Mouse (Mus musculus) kidney, embryonic 15.5 days (tissue): ENCODE data around the gene Dock4. TPM values are rescaled to one million over a fixed set of nuclear protein-coding genes. Genes with fewer than 3 reads are reported as not detected.
A peak's percentile ranks its signal among the peaks of the same experiment; 100 is the strongest.

Experiments
- ATAC-seq: fragments of 200-750 bp; cut with Nextera tagmentation; replicated peaks from 2 replicates; pipeline ENCODE4 v1.8.0; 2017; ENCODE audit warnings: moderate TSS enrichment; ENCODE audit not compliant: low FRiP score
- H3K27ac ChIP-seq: fragments of 300-500 bp; sonication (generic); 2 replicates; pipeline ENCODE4 v1.5.1; 2015; ENCODE audit warnings: mild to moderate bottlenecking, inconsistent platforms
- H3K27me3 ChIP-seq: fragments of 300-500 bp; sonication (generic); 2 replicates; pipeline ENCODE4 v1.6.1; 2015; ENCODE audit warnings: inconsistent platforms
- H3K36me3 ChIP-seq: fragments of 300-500 bp; sonication (generic); 2 replicates; pipeline ENCODE4 v1.6.1; 2015; ENCODE audit warnings: inconsistent platforms
- H3K4me1 ChIP-seq: fragments of 300-500 bp; sonication (generic); 2 replicates; pipeline ENCODE4 v1.6.1; 2015; ENCODE audit warnings: inconsistent platforms
- H3K4me2 ChIP-seq: fragments of 300-500 bp; sonication (generic); 2 replicates; pipeline ENCODE4 v1.6.1; 2015; ENCODE audit warnings: moderate library complexity, mild to moderate bottlenecking, inconsistent platforms
- H3K4me3 ChIP-seq: fragments of 300-500 bp; sonication (generic); replicated peaks from 2 replicates; pipeline ENCODE4 v1.5.1; 2015; ENCODE audit warnings: mild to moderate bottlenecking, inconsistent platforms
- H3K9ac ChIP-seq: fragments of 300-500 bp; sonication (generic); 2 replicates; pipeline ENCODE4 v1.6.1; 2015; ENCODE audit warnings: mild to moderate bottlenecking, inconsistent platforms
- H3K9me3 ChIP-seq: fragments of 300-500 bp; sonication (generic); replicated peaks from 2 replicates; pipeline ENCODE4 v1.6.1; 2016; ENCODE audit warnings: inconsistent platforms
- WGBS: fragments of 180-500 bp; shearing (Covaris S2); methylation state at CpG from one replicate; pipeline ENCODE4 v1.1.7; 2015; ENCODE audit warnings: mixed read lengths; 5-methylcytosine and 5-hydroxymethylcytosine counted together
- polyA plus RNA-seq: library from polyadenylated mRNA; unstranded; fragments of >200 nt; fragmentation: Nextera tagmentation; extraction: Ambion mirVana; gene quantifications from 2 replicates; pipeline ENCODE4 v1.2.1, GENCODE M21; 2015

Dock4 gene
- polyA plus RNA-seq, 1 experiment from 2014 or later = 17.0 TPM

DNA sequence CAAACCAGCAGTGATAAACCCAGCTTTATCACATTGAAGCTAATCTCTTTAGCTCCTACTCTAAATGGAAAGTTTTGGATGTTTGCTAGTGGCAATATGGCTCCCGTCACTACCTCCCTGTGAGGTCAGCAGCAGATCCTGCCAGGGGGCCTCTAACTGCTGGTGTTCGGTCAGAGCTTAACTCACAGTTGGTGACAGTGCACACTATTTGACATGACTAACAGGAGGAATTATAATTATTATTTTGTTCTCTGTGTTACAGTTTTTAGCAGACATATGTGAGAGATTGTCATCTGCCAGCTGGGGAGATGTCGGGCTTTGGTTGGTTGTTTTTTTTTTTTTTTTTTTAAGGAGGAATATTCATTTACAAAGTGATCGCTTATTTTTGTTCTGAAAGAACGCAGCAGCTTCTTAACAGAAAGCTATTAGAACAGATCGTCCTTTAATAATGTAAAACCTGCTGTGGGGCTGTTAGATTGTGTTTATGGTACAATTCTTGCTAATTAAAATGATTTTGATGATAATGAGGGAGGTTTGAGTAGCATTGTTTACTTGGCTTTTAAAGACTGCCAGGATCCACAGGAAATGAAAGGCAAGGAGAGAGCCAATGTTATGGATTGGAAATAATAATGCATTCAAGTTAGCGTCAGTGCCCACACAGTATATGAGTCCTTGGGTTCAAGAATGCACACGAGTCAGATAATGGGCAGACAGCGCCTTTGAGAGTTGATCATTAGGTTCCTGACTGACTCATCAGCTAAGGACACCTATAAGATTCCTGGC lies 352.0 kb downstream of the Dock4 start:
- Histone ChIP-seq H3K9ac (no peak overlapping the region), H3K9me3 (no peaks in the 10 kb centered on the region), H3K27me3 (no peaks in the 10 kb centered on the region), H3K4me2 (no peak overlapping the region), H3K27ac (no peak overlapping the region), H3K4me1 (peaks cover 24% of the 10 kb centered on the region), H3K36me3 (no peaks in the 10 kb centered on the region), H3K4me3 (no peak overlapping the region)
- 69% methylated on average over 9 of the region's 9 CpGs for WGBS
- no peak for ATAC-seq

DNA sequence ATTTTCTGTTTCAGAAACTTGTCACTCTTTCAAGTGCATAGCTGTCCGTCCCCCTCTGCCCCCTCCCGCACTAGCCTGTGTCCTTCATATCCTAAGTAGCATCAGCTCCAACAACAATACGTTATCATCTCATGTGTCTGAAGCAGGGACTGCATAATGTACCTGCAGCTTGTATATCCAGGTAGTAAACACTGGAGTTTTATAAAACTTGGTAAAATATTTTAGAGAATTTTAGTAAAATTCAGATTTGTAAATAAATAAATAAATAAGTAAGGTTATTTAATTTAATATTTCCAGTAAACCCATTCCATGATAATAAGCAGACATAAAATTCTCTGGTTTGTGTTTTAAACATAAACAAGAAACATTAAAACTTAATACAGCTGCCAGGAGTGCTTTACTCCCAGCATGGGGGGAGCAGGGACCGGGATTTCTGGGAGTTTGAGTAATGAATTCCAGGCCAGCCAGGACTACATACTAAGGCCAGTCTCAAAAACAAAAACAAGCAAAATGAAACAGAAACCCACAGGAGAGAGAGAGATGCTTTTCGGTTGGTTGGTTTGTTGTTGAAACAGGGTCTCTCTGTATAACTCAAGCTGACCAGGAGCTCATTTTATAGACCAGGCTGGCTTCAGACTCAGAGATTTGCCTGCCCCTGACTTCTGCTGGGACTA lies 352.7 kb downstream of the Dock4 start:
- no peak overlapping the region for H3K4me3 ChIP-seq
- no peaks in the 10 kb centered on the region for H3K9me3 ChIP-seq
- ATAC-seq = no peak
- peaks cover 24% of the 10 kb centered on the region for H3K4me1 ChIP-seq
- no peaks in the 10 kb centered on the region for H3K36me3 ChIP-seq
- no peak overlapping the region for H3K27ac ChIP-seq
- 76% methylated on average over 5 of the region's 5 CpGs for WGBS
- H3K9ac ChIP-seq = no peak overlapping the region
- H3K4me2 ChIP-seq = no peak overlapping the region
- H3K27me3 ChIP-seq = no peaks in the 10 kb centered on the region

DNA sequence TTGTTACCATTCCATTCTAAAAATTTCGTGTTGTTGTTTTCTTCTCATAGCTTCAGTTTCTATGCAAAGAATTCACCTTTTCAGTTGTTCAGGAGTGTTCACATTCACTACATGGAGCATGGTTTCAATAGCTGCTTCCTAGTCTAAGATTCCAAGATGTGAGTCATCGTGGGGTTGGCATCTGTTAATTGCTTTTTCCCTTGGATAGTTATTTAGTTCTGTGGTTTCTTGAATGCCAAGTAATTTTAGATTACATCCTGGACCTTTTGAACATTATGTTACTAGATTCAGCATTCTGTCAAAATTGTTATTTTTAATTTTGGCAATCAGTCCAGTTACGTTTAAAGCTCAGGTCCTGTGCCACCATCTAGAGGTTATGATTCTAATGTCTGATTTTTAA lies 355.7 kb downstream of the Dock4 start:
- Histone ChIP-seq H3K4me3 (no peak overlapping the region), H3K36me3 (no peaks in the 10 kb centered on the region), H3K9ac (no peak overlapping the region), H3K27me3 (no peaks in the 10 kb centered on the region), H3K4me1 (peaks cover 15% of the 10 kb centered on the region), H3K27ac (no peak overlapping the region), H3K4me2 (no peak overlapping the region), H3K9me3 (no peaks in the 10 kb centered on the region)
- WGBS = 77% methylated on average over 3 of the region's 3 CpGs
- ATAC-seq = no peak

DNA sequence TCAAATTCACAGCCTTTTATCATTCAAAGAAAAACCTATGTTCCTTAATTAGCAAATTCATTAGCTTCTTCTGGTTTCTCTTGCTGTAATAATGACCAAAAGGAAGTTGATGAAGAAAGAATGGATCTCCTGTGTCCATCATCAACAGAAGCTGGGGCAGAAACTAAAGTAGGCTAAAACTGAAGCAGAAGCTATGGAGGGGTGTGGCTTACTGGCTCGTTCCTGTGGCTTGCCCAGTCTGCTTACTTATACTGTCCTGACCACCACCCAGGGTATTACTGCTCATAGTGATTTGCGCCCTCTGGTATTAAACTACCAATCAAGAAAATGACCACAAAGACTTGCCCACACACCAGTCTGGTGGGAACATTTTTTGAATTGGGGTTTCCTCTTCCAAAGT lies 359.5 kb downstream of the Dock4 start:
- 66% methylated on average over 2 of the region's 2 CpGs for WGBS
- H3K4me2 ChIP-seq = no peak overlapping the region
- no peaks in the 10 kb centered on the region for H3K27me3 ChIP-seq

DNA sequence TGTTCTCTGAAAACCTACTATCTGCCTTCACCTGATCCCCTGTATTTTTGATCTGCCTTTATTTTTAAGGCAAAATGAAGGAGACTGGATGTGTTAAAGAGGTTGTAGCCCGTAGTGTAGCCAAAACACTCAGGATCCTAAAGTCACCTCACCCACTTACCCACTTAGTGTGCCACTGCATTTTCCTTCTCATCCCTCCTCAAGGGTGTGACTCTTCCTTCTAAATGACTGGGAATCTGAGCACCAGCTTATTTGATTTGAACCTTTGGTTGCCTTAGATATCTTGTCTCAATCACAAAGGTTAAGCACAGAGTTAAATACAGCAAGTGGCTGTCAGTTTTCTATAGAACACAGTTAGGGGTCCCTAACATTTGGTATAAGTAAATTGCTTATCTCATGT lies 362.2 kb downstream of the Dock4 start:
- no peaks in the 10 kb centered on the region for H3K27me3 ChIP-seq
- WGBS = 86% methylated on average over 1 of the region's 1 CpGs
- no peak overlapping the region for H3K27ac ChIP-seq
- H3K9me3 ChIP-seq = no peaks in the 10 kb centered on the region
- no peak for ATAC-seq
- H3K4me3 ChIP-seq = no peak overlapping the region
- no peaks in the 10 kb centered on the region for H3K4me1 ChIP-seq
- no peak overlapping the region for H3K4me2 ChIP-seq
- H3K9ac ChIP-seq = no peak overlapping the region
- peaks cover 23% of the 10 kb centered on the region; the same call in 1 of the 2 replicates for H3K36me3 ChIP-seq

More for the DNA sequence above, 359.5 kb downstream of the Dock4 start:
- Histone ChIP-seq H3K4me1 (no peaks in the 10 kb centered on the region), H3K4me3 (no peak overlapping the region), H3K36me3 (peaks cover 16% of the 10 kb centered on the region; the same call in 1 of the 2 replicates), H3K27ac (no peak overlapping the region), H3K9me3 (no peaks in the 10 kb centered on the region), H3K9ac (no peak overlapping the region)
- ATAC-seq = no peak

DNA sequence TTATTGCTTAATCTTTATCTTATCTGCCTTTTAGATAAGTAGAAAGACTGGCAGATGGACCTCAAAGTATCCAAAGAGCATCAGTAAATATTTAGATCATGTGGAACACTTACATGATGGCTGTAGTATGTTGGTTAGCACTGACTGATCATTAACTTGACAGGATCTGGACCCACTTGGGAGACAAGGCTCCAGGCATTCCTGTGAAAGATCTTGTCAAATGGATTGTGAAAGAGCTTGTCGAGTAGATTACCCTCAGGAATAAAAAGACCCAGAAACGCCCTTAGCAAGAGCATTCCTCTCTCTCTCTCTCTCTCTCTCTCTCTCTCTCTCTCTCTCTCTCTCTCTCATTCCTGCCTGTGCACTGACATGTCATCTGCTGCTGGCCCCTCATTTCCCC lies 367.7 kb downstream of the Dock4 start:
- 56% methylated on average over 2 of the region's 2 CpGs for WGBS
- no peak overlapping the region for H3K4me2 ChIP-seq
- H3K27ac ChIP-seq = no peak overlapping the region
- no peak for ATAC-seq
- H3K4me1 ChIP-seq = no peaks in the 10 kb centered on the region
- no peaks in the 10 kb centered on the region for H3K9me3 ChIP-seq
- H3K27me3 ChIP-seq = no peaks in the 10 kb centered on the region
- no peak overlapping the region for H3K4me3 ChIP-seq
- H3K36me3 ChIP-seq = 0 out of 2 replicates have a peak, but pooled peaks cover 7% of the 10 kb centered on the region
- H3K9ac ChIP-seq = no peak overlapping the region

DNA sequence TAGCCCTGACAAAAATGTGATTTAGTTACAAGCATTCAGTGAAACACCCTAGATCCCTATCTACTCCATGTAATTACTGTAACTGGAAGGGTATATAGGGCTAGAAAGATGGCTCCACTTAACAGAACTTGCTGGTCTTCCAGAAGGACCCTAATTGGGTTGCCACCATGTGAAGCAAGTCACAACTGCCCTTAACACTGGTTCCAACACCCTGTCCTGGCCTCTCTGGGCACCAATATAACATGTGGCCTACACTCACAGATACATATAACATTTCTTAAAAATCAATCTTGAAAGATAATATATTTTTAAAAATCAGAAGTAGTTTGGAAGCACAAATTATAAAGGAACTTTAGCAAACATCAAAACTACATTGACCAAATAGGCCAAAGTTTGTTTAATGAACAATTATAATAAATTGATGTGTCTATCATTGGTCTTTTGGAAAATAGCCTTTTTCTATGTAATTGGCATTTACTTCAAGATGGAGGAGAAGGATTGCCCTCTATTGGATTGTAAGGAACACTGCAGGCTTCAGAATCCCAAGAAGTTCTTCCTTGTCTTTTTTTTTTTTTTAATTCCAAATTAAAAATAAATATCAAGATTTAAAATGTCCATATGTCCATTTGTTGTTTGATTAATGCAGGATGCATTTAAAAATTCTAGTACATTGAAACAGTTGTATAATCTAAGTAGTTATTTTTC lies 369.1 kb downstream of the Dock4 start:
- H3K9me3 ChIP-seq = no peaks in the 10 kb centered on the region
- H3K4me1 ChIP-seq = no peaks in the 10 kb centered on the region
- H3K27me3 ChIP-seq = no peaks in the 10 kb centered on the region
- no peak overlapping the region for H3K4me3 ChIP-seq
- no peak for ATAC-seq
- H3K36me3 ChIP-seq = 0 out of 2 replicates have a peak, but pooled peaks cover 7% of the 10 kb centered on the region
- H3K9ac ChIP-seq = no peak overlapping the region
- H3K4me2 ChIP-seq = no peak overlapping the region
- no peak overlapping the region for H3K27ac ChIP-seq

DNA sequence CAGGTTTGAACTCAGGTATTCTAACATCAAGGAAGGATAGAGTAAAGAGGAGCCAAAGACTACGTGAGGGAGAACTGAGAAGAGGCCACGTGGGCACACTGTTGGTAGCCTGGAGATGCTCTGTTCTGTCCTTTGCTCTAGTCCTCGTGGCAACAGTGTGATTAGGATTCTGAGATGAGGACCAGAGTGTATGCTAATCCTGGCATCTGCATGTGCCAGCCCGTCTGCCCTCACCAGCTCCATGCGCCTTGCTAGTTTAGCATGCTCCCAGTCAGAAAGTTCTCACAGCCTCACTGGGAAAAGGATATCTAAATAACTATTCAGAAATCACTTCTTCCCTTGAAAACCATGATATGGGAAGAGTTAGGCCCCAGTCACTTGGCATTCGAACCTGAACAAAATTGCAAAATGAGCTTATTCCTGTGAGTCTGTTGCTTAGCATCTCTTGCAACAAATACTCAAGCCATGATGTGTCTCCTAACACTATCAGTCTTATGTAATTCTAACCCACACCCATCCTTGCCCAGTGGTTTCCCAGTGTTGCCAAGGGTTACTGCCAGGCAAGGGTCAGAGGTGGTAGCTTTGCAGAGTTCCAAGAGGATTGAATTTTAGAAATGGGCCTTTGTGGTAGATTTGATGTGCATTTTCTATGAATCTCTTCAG lies 372.4 kb downstream of the Dock4 start:
- Histone ChIP-seq H3K9ac (no peak overlapping the region), H3K27ac (no peak overlapping the region), H3K9me3 (no peaks in the 10 kb centered on the region), H3K36me3 (no peaks in the 10 kb centered on the region; the same call in 1 of the 2 replicates), H3K4me1 (no peaks in the 10 kb centered on the region), H3K4me3 (no peak overlapping the region), H3K27me3 (no peaks in the 10 kb centered on the region), H3K4me2 (no peak overlapping the region)
- no peak for ATAC-seq
- WGBS = 95% methylated on average over 6 of the region's 6 CpGs

DNA sequence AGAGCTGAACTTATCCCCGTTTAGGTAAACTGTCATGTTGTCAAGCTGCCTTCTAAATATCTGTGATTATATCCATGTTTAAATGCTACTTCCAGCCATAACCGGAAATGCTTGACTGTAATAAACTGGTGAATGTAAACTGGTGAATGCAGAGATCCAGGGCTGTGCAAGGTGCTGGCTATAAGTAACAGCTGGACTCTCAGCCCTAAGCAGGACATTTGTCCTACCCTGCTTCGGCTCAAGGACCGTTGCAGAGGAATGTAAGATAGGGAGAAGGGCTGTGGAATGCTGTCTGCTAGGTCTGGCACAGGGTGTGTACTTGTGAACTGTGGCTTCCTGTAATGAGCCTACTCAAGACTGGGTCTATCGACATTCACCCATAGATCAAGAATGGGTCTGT lies 377.9 kb downstream of the Dock4 start:
- no peak overlapping the region for H3K4me2 ChIP-seq
- H3K9me3 ChIP-seq = no peaks in the 10 kb centered on the region
- H3K27ac ChIP-seq = no peak overlapping the region
- no peak overlapping the region for H3K4me3 ChIP-seq
- 81% methylated on average over 5 of the region's 5 CpGs for WGBS
- ATAC-seq = no peak
- peaks cover 15% of the 10 kb centered on the region for H3K4me1 ChIP-seq
- H3K36me3 ChIP-seq = no peaks in the 10 kb centered on the region; the same call in 1 of the 2 replicates
- H3K9ac ChIP-seq = no peak overlapping the region
- H3K27me3 ChIP-seq = no peaks in the 10 kb centered on the region

DNA sequence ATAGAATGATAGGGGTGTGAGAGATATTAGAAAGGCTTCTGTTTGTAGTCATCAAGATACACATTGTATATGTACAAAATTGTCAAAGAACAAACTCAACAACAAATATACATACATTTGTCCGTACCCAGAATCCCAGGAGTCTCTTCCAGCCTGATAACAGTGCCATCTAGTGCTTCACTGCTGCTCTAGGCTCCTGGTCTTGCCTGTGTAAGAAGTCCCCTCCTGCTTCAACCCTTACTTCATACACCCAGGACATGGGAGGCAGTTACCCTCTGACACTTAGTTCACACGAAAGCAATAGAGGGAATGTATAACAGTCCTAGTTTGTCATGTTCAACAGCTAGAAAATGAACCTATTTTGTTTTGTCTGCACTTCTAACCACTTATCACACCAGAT lies 378.5 kb downstream of the Dock4 start:
- Histone ChIP-seq H3K36me3 (no peaks in the 10 kb centered on the region; the same call in 1 of the 2 replicates), H3K4me2 (no peak overlapping the region), H3K9ac (no peak overlapping the region), H3K4me3 (no peak overlapping the region), H3K27ac (no peak overlapping the region), H3K4me1 (peaks cover 15% of the 10 kb centered on the region), H3K9me3 (no peaks in the 10 kb centered on the region), H3K27me3 (no peaks in the 10 kb centered on the region)
- ATAC-seq = peak; percentile 64; the same call in 1 of the 2 replicates
- 59% methylated on average over 2 of the region's 2 CpGs for WGBS

DNA sequence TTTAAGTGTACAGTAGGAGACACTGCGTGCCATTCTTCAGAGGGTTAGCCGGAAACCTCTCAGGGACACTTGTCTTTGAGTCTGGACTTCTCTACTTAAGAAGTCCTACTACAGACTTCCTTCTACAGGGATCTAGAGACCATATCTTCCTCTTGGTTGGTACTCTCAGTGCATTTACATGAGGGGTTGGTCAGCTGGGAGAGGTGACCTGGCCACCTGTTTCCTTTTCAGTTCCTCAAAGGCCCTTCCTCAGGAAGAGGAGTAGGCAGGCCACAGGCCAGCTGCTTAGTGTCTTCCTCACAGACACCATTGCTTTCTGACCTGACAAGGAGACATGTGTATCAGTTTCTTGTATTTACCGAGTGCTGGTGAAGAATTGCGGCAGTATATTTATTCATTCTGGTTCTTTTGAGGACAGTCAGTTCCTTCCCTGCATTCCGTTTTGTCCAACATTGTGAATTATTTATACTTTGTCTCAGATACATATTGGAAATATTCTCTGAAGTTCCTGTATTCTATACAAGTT lies 380.2 kb downstream of the Dock4 start:
- Histone ChIP-seq H3K9ac (no peak overlapping the region), H3K9me3 (no peaks in the 10 kb centered on the region), H3K4me3 (no peak overlapping the region), H3K27me3 (no peaks in the 10 kb centered on the region), H3K27ac (no peak overlapping the region), H3K36me3 (no peaks in the 10 kb centered on the region; the same call in 1 of the 2 replicates), H3K4me2 (no peak overlapping the region), H3K4me1 (peaks cover 15% of the 10 kb centered on the region)
- ATAC-seq = no peak
- 63% methylated on average over 5 of the region's 5 CpGs for WGBS
